Mouse (Mus musculus): ENCODE results near the gene Cdc42ep2.

DNA sequence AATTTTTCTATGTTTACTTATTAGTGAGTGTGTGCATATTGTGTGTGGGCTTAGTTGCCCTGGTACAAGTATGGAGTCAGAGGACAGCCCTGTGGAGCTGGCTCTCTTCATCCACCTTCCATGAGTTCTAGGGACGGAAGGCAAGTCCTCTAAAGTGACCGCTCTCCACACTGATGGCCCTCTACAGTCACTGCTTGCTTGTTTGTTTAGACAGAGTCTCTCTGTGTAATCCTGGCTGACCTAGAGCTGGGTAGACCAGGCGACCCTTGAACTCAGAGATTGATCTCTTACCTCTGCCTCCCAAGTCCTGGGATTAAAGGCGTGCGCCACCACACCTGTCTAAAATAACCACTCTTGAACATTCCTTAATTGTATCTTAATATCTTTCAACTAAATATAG, 32.8 kb upstream of the Cdc42ep2 start:
- TF ChIP-seq POLR2A (IDR thresholded peaks at IDR 0.05; ENCODE audit: borderline replicate concordance, control insufficient read depth, low read depth, low read length) (no peak), CTCF (IDR thresholded peaks at IDR 0.05; ENCODE audit: control insufficient read depth, insufficient read depth, low read length) (no peak)

All from bone marrow, adult 2 months (tissue).